13 mouse cellular contexts compared by ENCODE assay signal in genomic region chr9:59259806-59260454, GRCm38 (mm10). TPM values are rescaled to one million over a fixed set of nuclear protein-coding genes. Genes with fewer than 3 reads are reported as not detected.
DNase-seq lines count a peak whose midpoint lies in the region; ATAC-seq and TF ChIP-seq lines count a peak whose summit lies in the region.
"Had no signal": no experiment of that assay in that cellular context is flagged by ENCODE, and none has a peak within 500 bp of the region (broad histone marks: within the 10 kb centered on the region; RNA-seq: fewer than 3 reads in every experiment).

No protein-coding gene starts in this region.

- WGBS in hindbrain, embryonic 14.5 days = 48% methylated on average over 9 of the region's 9 CpGs
- WGBS in lung, adult 2 months = 58% methylated on average over 9 of the region's 9 CpGs
- WGBS in forebrain, postnatal 0 days = 65% methylated on average over 9 of the region's 9 CpGs

- no peaks in the 10 kb centered on the region for H3K9me3 ChIP-seq in hindbrain, embryonic 14.5 days (ENCODE audit: control insufficient read depth, low read length)
- no peaks in the 10 kb centered on the region for H3K9me3 ChIP-seq in forebrain, postnatal 0 days (ENCODE audit: low read length)
- H3K9me3 ChIP-seq: heart, embryonic 15.5 days; lung, embryonic 15.5 days had no signal

- no peak overlapping the region for H3K4me3 ChIP-seq in hindbrain, embryonic 14.5 days (replicated peaks; ENCODE audit: low read length)
- no peak overlapping the region for H3K4me3 ChIP-seq in lung, adult 2 months (replicated peaks; ENCODE audit: extremely low read depth, low read depth, low read length)
- no peak overlapping the region for H3K4me3 ChIP-seq in forebrain, postnatal 0 days (ENCODE audit: low read depth, low read length)
- H3K4me3 ChIP-seq: heart, embryonic 15.5 days; lung, embryonic 15.5 days had no signal

- H3K4me1 ChIP-seq in hindbrain, embryonic 14.5 days (replicated peaks; ENCODE audit: control insufficient read depth, insufficient read depth, low read length) = peaks cover 21% of the 10 kb centered on the region
- no peaks in the 10 kb centered on the region for H3K4me1 ChIP-seq in lung, adult 2 months (ENCODE audit: control insufficient read depth, insufficient read depth, low read length)
- H3K4me1 ChIP-seq in forebrain, postnatal 0 days (ENCODE audit: insufficient read depth) = no peaks in the 10 kb centered on the region
- H3K4me1 ChIP-seq: lung, embryonic 15.5 days had no signal

- 0 out of 2 replicates have a peak overlapping the region, but pooled peaks have one; percentile 16 for H3K9ac ChIP-seq in hindbrain, embryonic 14.5 days
- H3K9ac ChIP-seq in forebrain, postnatal 0 days = no peak overlapping the region
- H3K9ac ChIP-seq: heart, embryonic 15.5 days; lung, embryonic 15.5 days had no signal

- TF ChIP-seq POLR2A in lung, adult 2 months (IDR thresholded peaks at IDR 0.05; ENCODE audit: borderline replicate concordance, extremely low read depth, low read depth, low read length) = no peak

- no peaks in the 10 kb centered on the region for H3K36me3 ChIP-seq in hindbrain, embryonic 14.5 days (replicated peaks; ENCODE audit: control insufficient read depth, insufficient read depth)
- no peaks in the 10 kb centered on the region for H3K36me3 ChIP-seq in forebrain, postnatal 0 days (ENCODE audit: insufficient read depth)
- H3K36me3 ChIP-seq: heart, embryonic 15.5 days; lung, embryonic 15.5 days had no signal

- peak; percentile 50 for DNase-seq in embryo, embryonic 11 days
- DNase-seq in embryo, embryonic 9.5 days (ENCODE audit: extremely low spot score) = no peak
- peak; percentile 52 for DNase-seq in MN1 (ENCODE audit: low spot score)
- DNase-seq in hindbrain, embryonic 14.5 days (ENCODE audit: low spot score) = peak; percentile 34
- DNase-seq in mesoderm, embryonic 11.5 days (ENCODE audit: low read depth, low spot score) = peak; percentile 55
- DNase-seq in lung, adult 2 months = no peak
- no peak for DNase-seq in forebrain, postnatal 0 days
- DNase-seq in ovary, adult 18-20 months (ENCODE audit: low spot score) = no peak
- DNase-seq: adrenal gland, postnatal 25 days; cerebellum, adult 9-10 months; thymus, postnatal 25 days had no signal

- H3K27ac ChIP-seq in hindbrain, embryonic 14.5 days = peak overlapping the region; percentile 84
- H3K27ac ChIP-seq in forebrain, postnatal 0 days (ENCODE audit: low read depth, low read length) = no peak overlapping the region; the same call in 1 of the 2 replicates
- H3K27ac ChIP-seq: heart, embryonic 15.5 days; lung, embryonic 15.5 days had no signal

- H3K27me3 ChIP-seq in hindbrain, embryonic 14.5 days (ENCODE audit: control insufficient read depth, insufficient read depth, low read length) = no peaks in the 10 kb centered on the region
- H3K27me3 ChIP-seq in forebrain, postnatal 0 days (ENCODE audit: insufficient read depth, low read length) = no peaks in the 10 kb centered on the region
- H3K27me3 ChIP-seq: heart, embryonic 15.5 days; lung, embryonic 15.5 days had no signal

- ATAC-seq in hindbrain, embryonic 14.5 days (ENCODE audit: low FRiP score) = no peak; the same call in 1 of the 2 replicates
- ATAC-seq in forebrain, postnatal 0 days = no peak

- no peak for TF ChIP-seq CTCF in lung, adult 2 months (IDR thresholded peaks at IDR 0.05; ENCODE audit: insufficient read depth, low read length)
- no peak for TF ChIP-seq CTCF in forebrain, postnatal 0 days (IDR thresholded peaks at IDR 0.05; ENCODE audit: low read depth)

- H3K4me2 ChIP-seq in hindbrain, embryonic 14.5 days (replicated peaks) = no peak overlapping the region
- H3K4me2 ChIP-seq in forebrain, postnatal 0 days (ENCODE audit: low read depth) = no peak overlapping the region
- H3K4me2 ChIP-seq: heart, embryonic 15.5 days; lung, embryonic 15.5 days had no signal

RNA-seq across cellular contexts. Expression of gene Adpgk, which starts 31.4 kb away (rescaled TPM):
- 26.8 and 27.5 TPM in 2 replicates for polyA plus RNA-seq in hindbrain, embryonic 14.5 days (2014; fragmentation: Nextera tagmentation; extraction: Ambion mirVana)
- 10.6 and 13.8 TPM in 2 replicates for polyA plus RNA-seq in lung, adult 2 months (2012; rRNA removed)
- total RNA-seq in forebrain, postnatal 0 days (2014; rRNA removed) = 20.4 and 26.8 TPM in 2 replicates
- 14.5 and 16.2 TPM in 2 replicates for polyA plus RNA-seq in forebrain, postnatal 0 days (2015; fragmentation: Nextera tagmentation; extraction: Ambion mirVana)

Comparison
In these comparisons a context has a peak if more than half of its experiments do, and no peak if none do; other contexts are left out.
1. DNase-seq: peak in embryo, embryonic 11 days (single experiment), MN1 (single experiment), hindbrain, embryonic 14.5 days (single experiment) and mesoderm, embryonic 11.5 days (single experiment); none in embryo, embryonic 9.5 days (single experiment), lung, adult 2 months (single experiment), forebrain, postnatal 0 days (single experiment) and ovary, adult 18-20 months (single experiment).